Mouse (Mus musculus) liver, postnatal 0 days (tissue): ENCODE data around the gene Stx8. TPM values are rescaled to one million over a fixed set of nuclear protein-coding genes. Genes with fewer than 3 reads are reported as not detected.

Experiments
- ATAC-seq: fragments of 200-750 bp; cut with Nextera tagmentation; 2 replicates; pipeline ENCODE4 v1.8.0; 2017; ENCODE audit warnings: mild to moderate bottlenecking, moderate library complexity
- DNase-seq: peaks from one replicate; pipeline ENCODE4 v3.0.0-alpha.2; 2016
- H3K27ac ChIP-seq: fragments of 300-500 bp; sonication (generic); 2 replicates; pipeline ENCODE4 v1.5.1; 2014; ENCODE audit warnings: antibody characterized with exemption, moderate library complexity, mild to moderate bottlenecking, low read depth
- H3K27me3 ChIP-seq: fragments of 300-500 bp; sonication (generic); 2 replicates; pipeline ENCODE4 v1.6.1; 2014; ENCODE audit warnings: low read length, control low read depth, mixed read lengths; ENCODE audit not compliant: insufficient read depth
- H3K36me3 ChIP-seq: fragments of 300-500 bp; sonication (generic); replicated peaks from 2 replicates; pipeline ENCODE4 v1.6.1; 2014; ENCODE audit warnings: mild to moderate bottlenecking, control low read depth, low read length, moderate library complexity, mixed read lengths; ENCODE audit not compliant: insufficient read depth
- H3K4me1 ChIP-seq: fragments of 300-500 bp; sonication (generic); 2 replicates; pipeline ENCODE4 v1.6.1; 2014; ENCODE audit warnings: antibody characterized with exemption, mild to moderate bottlenecking, control low read depth; ENCODE audit not compliant: insufficient read depth
- H3K4me2 ChIP-seq: fragments of 300-500 bp; sonication (generic); 2 replicates; pipeline ENCODE4 v1.6.1; 2014; ENCODE audit warnings: low read depth, mild to moderate bottlenecking, low read length, moderate library complexity, mixed read lengths
- H3K4me3 ChIP-seq: fragments of 300-500 bp; sonication (generic); 2 replicates; pipeline ENCODE4 v1.5.1; 2014; ENCODE audit warnings: low read depth, low read length
- H3K9ac ChIP-seq: fragments of 300-500 bp; sonication (generic); replicated peaks from 2 replicates; pipeline ENCODE4 v1.6.1; 2014; ENCODE audit warnings: mild to moderate bottlenecking, moderate library complexity
- H3K9me3 ChIP-seq: fragments of 300-500 bp; sonication (generic); 2 replicates; pipeline ENCODE4 v1.6.1; 2016; ENCODE audit warnings: mild to moderate bottlenecking, control low read depth, low read length, mixed read lengths
- CTCF ChIP-seq: sonication (generic); IDR thresholded peaks from 2 replicates; pipeline ENCODE4 v1.5.1; 2016; ENCODE audit warnings: antibody characterized with exemption, low read depth
- EP300 ChIP-seq: IDR thresholded peaks from 2 replicates; pipeline ENCODE4 v1.6.1; 2016; ENCODE audit warnings: antibody characterized with exemption, low read depth, mild to moderate bottlenecking
- WGBS: fragments of 180-500 bp; shearing (Covaris S2); extraction: QIAGEN DNeasy Blood & Tissue Kit; methylation state at CpG from one replicate; pipeline ENCODE4 v1.1.7; 2014; ENCODE audit not compliant: insufficient replicate concordance; 5-methylcytosine and 5-hydroxymethylcytosine counted together
- polyA plus RNA-seq: library from polyadenylated mRNA; unstranded; fragments of >200 nt; fragmentation: Nextera tagmentation; extraction: Ambion mirVana; gene quantifications from 2 replicates; pipeline ENCODE4 v1.2.1, GENCODE M21; 2015

The Stx8 gene
- polyA plus RNA-seq, 1 experiment from 2014 or later, result 27.4 TPM

DNA sequence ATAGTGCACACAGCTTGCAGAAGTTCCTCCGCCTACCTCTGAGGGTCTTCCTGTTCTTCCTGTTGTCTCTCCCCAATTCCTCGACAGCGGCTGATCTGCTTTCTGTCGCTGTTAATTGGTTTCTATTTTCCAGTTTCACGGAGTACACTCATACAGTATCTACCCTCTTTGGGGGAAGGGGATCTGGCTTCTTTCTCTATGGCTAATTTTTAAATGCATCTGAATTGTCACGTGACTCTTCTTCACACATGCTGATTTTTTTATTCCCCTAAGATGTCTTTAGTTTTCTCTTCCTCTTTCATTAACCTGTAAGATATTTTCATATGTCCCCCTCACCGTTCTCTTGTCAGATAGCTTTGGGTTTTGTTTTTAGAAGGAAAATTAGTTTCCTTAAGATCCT is 46.2 kb downstream of the Stx8 start:
- no peaks in the 10 kb centered on the region for H3K27me3 ChIP-seq
- H3K36me3 ChIP-seq, result no peaks in the 10 kb centered on the region; the same call in 1 of the 2 replicates
- no peaks in the 10 kb centered on the region for H3K9me3 ChIP-seq
- TF ChIP-seq EP300 (no peak), CTCF (no peak)
- H3K4me1 ChIP-seq, result no peaks in the 10 kb centered on the region
- H3K27ac ChIP-seq, result no peak overlapping the region
- WGBS, result 74% methylated on average over 7 of the region's 7 CpGs
- ATAC-seq, result no peak
- no peak overlapping the region for H3K4me3 ChIP-seq
- H3K9ac ChIP-seq, result no peak overlapping the region
- H3K4me2 ChIP-seq, result no peak overlapping the region
- no peak for DNase-seq

DNA sequence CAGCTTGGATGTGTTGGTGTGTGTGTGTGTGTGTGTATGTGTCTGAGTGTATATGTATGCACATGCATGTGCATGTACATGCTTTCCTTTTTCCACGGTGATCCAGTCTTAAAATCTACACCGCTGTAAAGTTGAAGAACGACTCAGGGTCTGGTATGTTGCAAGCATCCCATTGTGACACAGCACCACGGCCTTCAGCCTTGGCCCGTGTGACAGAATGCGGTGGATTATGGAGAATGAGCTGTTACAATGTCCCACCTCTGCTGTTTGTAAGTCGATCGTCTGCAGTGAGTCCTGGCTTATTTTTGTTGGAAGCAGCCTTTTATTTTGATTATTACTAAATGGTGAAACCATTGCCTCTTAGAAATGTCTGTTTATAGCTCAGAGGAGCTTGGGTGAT is 52.2 kb downstream of the Stx8 start:
- no peak for DNase-seq
- ATAC-seq, result no peak
- no peaks in the 10 kb centered on the region for H3K4me1 ChIP-seq
- no peak for TF ChIP-seq CTCF
- no peak for TF ChIP-seq EP300
- H3K9me3 ChIP-seq, result no peaks in the 10 kb centered on the region
- H3K4me2 ChIP-seq, result no peak overlapping the region
- no peak overlapping the region for H3K27ac ChIP-seq
- H3K4me3 ChIP-seq, result no peak overlapping the region
- no peak overlapping the region for H3K9ac ChIP-seq
- 80% methylated on average over 8 of the region's 8 CpGs for WGBS
- H3K36me3 ChIP-seq, result no peaks in the 10 kb centered on the region; the same call in 1 of the 2 replicates
- H3K27me3 ChIP-seq, result no peaks in the 10 kb centered on the region

DNA sequence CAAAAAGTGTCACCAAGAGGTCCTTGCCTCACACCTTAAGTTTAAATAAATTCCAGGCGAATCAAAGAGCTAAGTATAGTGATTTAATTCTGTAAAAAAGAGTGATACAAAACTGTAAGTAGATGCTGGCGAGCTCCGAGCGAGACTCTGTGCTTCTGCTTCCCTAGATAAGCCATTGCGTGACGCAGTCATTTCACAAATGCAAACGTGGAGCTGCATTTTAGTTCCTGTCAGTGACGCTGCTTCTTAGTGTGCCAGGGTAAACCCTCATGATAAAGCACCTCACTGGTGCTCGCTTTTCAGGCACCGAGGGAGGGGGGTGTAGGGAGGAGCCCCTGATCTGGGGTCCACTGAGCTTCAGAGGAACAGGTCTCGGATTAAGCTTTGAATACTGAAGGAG is 53.2 kb downstream of the Stx8 start:
- Histone ChIP-seq H3K9ac (no peak overlapping the region), H3K9me3 (no peaks in the 10 kb centered on the region), H3K36me3 (no peaks in the 10 kb centered on the region; the same call in 1 of the 2 replicates), H3K27me3 (no peaks in the 10 kb centered on the region), H3K4me2 (no peak overlapping the region), H3K4me3 (no peak overlapping the region), H3K27ac (no peak overlapping the region), H3K4me1 (no peaks in the 10 kb centered on the region)
- ATAC-seq, result no peak
- DNase-seq, result no peak
- TF ChIP-seq EP300 (no peak), CTCF (no peak)
- WGBS, result 62% methylated on average over 11 of the region's 11 CpGs

DNA sequence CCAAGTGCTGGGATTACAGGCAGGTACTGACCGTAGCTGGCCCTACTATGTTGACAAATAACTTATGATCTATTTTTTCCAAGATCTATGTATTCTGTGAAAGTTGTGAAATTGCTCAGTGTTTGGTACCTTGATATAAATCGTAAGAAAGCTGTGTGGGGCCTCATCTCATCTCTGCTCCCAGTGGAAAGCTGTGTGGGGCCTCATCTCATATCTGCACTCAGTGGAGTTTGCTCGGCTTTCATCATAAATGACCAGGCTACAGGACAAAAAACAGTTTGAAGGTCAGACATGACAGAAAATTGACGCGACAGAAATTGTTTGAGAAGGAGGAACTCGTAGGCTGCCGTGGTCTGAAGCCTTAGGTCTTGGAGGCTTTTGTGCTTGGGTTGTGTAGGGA is 56.0 kb downstream of the Stx8 start:
- ATAC-seq (no peak), DNase-seq (no peak)
- no peak for TF ChIP-seq EP300
- no peak for TF ChIP-seq CTCF
- no peaks in the 10 kb centered on the region for H3K4me1 ChIP-seq
- no peak overlapping the region for H3K9ac ChIP-seq
- H3K27ac ChIP-seq, result no peak overlapping the region
- no peaks in the 10 kb centered on the region for H3K9me3 ChIP-seq
- WGBS, result 81% methylated on average over 7 of the region's 7 CpGs
- no peak overlapping the region for H3K4me2 ChIP-seq
- no peak overlapping the region for H3K4me3 ChIP-seq
- H3K27me3 ChIP-seq, result no peaks in the 10 kb centered on the region
- H3K36me3 ChIP-seq, result no peaks in the 10 kb centered on the region

DNA sequence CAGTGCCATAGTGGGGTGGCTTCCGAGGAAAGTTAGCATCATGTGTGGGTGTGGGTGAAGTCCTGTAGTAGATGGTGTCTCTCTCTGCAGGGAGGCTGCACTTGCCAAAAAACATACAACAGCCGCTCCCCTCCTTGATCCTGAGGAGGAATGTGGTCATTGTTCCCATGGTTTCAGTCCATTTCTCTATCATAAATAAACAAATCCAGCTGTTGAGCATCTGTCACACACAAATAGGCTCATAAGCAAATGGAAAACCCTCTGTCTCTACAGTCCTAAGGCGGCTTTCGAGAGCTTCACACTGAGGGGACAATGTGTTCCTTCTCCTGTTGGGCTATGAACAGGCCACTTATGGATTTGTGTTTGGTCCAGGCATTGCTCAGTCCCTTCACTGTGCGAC is 56.9 kb downstream of the Stx8 start:
- no peak overlapping the region for H3K4me3 ChIP-seq
- no peaks in the 10 kb centered on the region for H3K27me3 ChIP-seq
- ATAC-seq (no peak), DNase-seq (no peak)
- no peak overlapping the region for H3K9ac ChIP-seq
- H3K4me2 ChIP-seq, result no peak overlapping the region
- no peak overlapping the region for H3K27ac ChIP-seq
- H3K4me1 ChIP-seq, result no peaks in the 10 kb centered on the region
- no peaks in the 10 kb centered on the region for H3K9me3 ChIP-seq
- no peaks in the 10 kb centered on the region for H3K36me3 ChIP-seq
- 85% methylated on average over 5 of the region's 5 CpGs for WGBS
- TF ChIP-seq CTCF, result no peak
- TF ChIP-seq EP300, result no peak

DNA sequence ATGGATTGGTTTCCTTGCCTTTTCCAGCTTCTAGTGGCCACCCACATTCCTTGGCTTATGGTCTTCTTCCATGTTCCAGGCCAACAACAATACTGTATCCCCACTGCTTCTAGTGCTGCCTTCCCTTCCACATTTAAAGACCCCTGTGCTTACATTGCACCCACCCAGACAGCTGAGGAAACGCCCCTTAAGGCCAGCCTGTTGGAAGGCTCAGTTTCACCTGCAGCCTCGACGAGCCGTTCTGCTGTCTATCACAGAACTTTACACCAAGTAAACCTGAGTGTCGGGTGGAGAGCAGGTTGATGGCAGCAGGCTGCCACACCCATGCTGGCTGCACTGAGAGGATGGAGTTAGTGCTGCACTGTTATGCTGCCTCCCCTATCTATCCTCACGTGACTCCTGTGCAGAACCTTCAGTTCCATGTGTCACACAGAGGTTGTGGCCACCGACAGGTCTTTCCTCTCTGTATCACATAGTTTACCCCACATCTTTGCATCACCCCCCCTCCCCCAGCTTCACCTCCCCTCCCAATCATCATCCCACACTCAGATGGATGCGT is 57.9 kb downstream of the Stx8 start:
- Histone ChIP-seq H3K4me3 (no peak overlapping the region), H3K9me3 (no peaks in the 10 kb centered on the region), H3K36me3 (no peaks in the 10 kb centered on the region), H3K9ac (no peak overlapping the region), H3K27me3 (no peaks in the 10 kb centered on the region), H3K4me2 (no peak overlapping the region), H3K4me1 (no peaks in the 10 kb centered on the region), H3K27ac (no peak overlapping the region)
- WGBS, result 74% methylated on average over 8 of the region's 8 CpGs
- TF ChIP-seq CTCF (no peak), EP300 (no peak)
- ATAC-seq (no peak), DNase-seq (no peak)

DNA sequence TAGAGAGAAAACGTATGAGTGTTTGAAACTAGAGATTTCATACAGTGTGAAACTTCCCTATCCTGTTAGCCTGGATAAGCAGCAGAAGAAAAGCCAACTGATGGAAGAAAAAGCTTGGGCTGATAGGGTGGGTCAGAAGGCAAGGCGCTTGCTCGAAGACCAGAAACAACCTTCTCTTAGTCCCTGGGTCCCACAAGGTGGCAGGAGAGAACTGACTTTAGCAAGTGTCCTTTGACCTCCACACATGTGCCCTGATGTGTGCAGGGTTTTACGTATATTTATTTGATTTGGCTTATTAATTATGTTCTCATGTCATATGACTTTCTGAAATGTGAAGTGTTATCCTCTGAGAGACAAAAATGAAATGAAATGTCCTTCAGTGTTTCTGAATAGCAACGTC is 60.6 kb downstream of the Stx8 start:
- no peak for TF ChIP-seq EP300
- TF ChIP-seq CTCF, result 0 out of 2 replicates have a peak, but pooled peaks have one; percentile 7
- Histone ChIP-seq H3K4me1 (no peaks in the 10 kb centered on the region), H3K27me3 (no peaks in the 10 kb centered on the region), H3K36me3 (no peaks in the 10 kb centered on the region), H3K9ac (no peak overlapping the region), H3K9me3 (no peaks in the 10 kb centered on the region), H3K4me2 (no peak overlapping the region), H3K27ac (no peak overlapping the region), H3K4me3 (no peak overlapping the region)
- WGBS, result 78% methylated on average over 5 of the region's 5 CpGs
- ATAC-seq, result no peak
- no peak for DNase-seq
